In the genomic region with DNA sequence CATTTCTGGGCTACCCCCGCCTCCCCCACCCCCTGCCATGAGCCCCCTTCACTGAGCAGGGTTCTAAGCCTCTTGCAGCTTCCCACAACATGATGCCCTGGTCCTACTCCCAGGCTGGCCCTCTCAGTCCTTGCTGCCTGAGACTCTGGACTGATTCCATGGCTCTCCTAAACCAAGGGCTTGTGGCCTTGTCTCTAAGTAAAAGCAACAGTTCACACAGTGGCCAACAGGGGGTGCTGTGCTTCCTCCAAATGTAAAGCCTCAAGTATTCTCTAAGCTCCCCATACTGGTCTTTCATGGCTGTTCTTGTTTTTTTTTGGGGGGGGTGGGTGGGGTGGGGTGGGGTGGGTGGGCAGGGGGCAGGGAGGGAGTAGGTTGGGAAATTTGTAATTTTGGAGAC, we compare ENCODE assay signal across 10 mouse cellular contexts. TPM values are rescaled to one million over a fixed set of nuclear protein-coding genes. Genes with fewer than 3 reads are reported as not detected.
A peak's percentile ranks its signal among the peaks of the same experiment; 100 is the strongest.
DNase-seq lines count a peak whose midpoint lies in the region; ATAC-seq and TF ChIP-seq lines count a peak whose summit lies in the region.
"Had no signal": no experiment of that assay in that cellular context is flagged by ENCODE, and none has a peak within 500 bp of the region (broad histone marks: within the 10 kb centered on the region; RNA-seq: fewer than 3 reads in every experiment).

No protein-coding gene starts in this region.

- in situ Hi-C loops in ES-E14 (cut with MboI; ENCODE audit: low sequenced_read_pairs in 2 of 2, unreplicated experiment in 2 of 2) = no loop called here

- peaks cover under 1% of the 10 kb centered on the region; the same call in 1 of the 2 replicates for H3K4me1 ChIP-seq in kidney, adult 2 months (ENCODE audit: control insufficient read depth, insufficient read depth, low read length)
- H3K4me1 ChIP-seq in kidney, embryonic 15.5 days = peaks cover 4% of the 10 kb centered on the region; the same call in 1 of the 2 replicates
- H3K4me1 ChIP-seq in ES-E14 (ENCODE audit: control insufficient read depth in 2 of 2, insufficient read depth in 2 of 2, low read length in 2 of 2, poor library complexity in 1 of 2) = peaks cover 4 to 6% of the 10 kb centered on the region in 2 experiments; a peak in 2 of 4 replicates
- H3K4me1 ChIP-seq in limb, embryonic 14.5 days (ENCODE audit: control insufficient read depth, insufficient read depth, low read length) = no peaks in the 10 kb centered on the region

- no peaks in the 10 kb centered on the region for H3K27me3 ChIP-seq in kidney, adult 2 months (replicated peaks; ENCODE audit: control insufficient read depth, insufficient read depth, low read length)
- H3K27me3 ChIP-seq in kidney, embryonic 15.5 days = no peaks in the 10 kb centered on the region
- no peaks in the 10 kb centered on the region for H3K27me3 ChIP-seq in limb, embryonic 14.5 days (ENCODE audit: control insufficient read depth, insufficient read depth, low read length)

- H3K36me3 ChIP-seq in kidney, adult 2 months (ENCODE audit: control insufficient read depth, insufficient read depth, low read length) = no peaks in the 10 kb centered on the region
- H3K36me3 ChIP-seq in kidney, embryonic 15.5 days = no peaks in the 10 kb centered on the region
- H3K36me3 ChIP-seq in ES-E14 (ENCODE audit: control insufficient read depth, insufficient read depth, low read length, poor library complexity, severe bottlenecking) = no peaks in the 10 kb centered on the region
- no peaks in the 10 kb centered on the region for H3K36me3 ChIP-seq in limb, embryonic 14.5 days (ENCODE audit: control insufficient read depth, insufficient read depth, low read length)

- DNase-seq in kidney, adult 2 months = peak; percentile 56
- DNase-seq in ES-E14 (ENCODE audit: low read depth, low spot score) = peak; percentile 78
- DNase-seq in brain, embryonic 14.5 days (ENCODE audit: low read depth) = peak; percentile 80
- DNase-seq in fibroblast of lung, adult 2 months (ENCODE audit: low read depth) = peak; percentile 30
- peak; percentile 9 for DNase-seq in limb, embryonic 14.5 days (ENCODE audit: low spot score)
- DNase-seq in right cerebral cortex, postnatal 14 days = peak; percentile 41
- DNase-seq in urinary bladder, adult 2 months (ENCODE audit: low spot score) = no peak

- TF ChIP-seq CTCF in kidney, adult 2 months (conservative IDR thresholded peaks at IDR 0.05; ENCODE audit: insufficient read depth, insufficient read length, low read depth, low read length) = peak; percentile 63
- TF ChIP-seq CTCF in brain, embryonic 14.5 days (IDR thresholded peaks at IDR 0.05; ENCODE audit: borderline replicate concordance, extremely low read depth, insufficient read depth, insufficient read length) = peak; percentile 66; the same call in 1 of the 2 replicates

- WGBS in kidney, adult 2 months = 93% methylated on average over 1 of the region's 1 CpGs
- WGBS in kidney, embryonic 15.5 days = 81% methylated on average over 1 of the region's 1 CpGs
- 67% methylated on average over 1 of the region's 1 CpGs for WGBS in limb, embryonic 14.5 days

- H3K9me3 ChIP-seq in kidney, embryonic 15.5 days (replicated peaks) = no peaks in the 10 kb centered on the region
- H3K9me3 ChIP-seq in ES-E14 (ENCODE audit: control insufficient read depth, insufficient read depth, low read depth, low read length) = no peaks in the 10 kb centered on the region
- H3K9me3 ChIP-seq in limb, embryonic 14.5 days (ENCODE audit: control insufficient read depth, low read length) = no peaks in the 10 kb centered on the region

- no peak overlapping the region for H3K27ac ChIP-seq in kidney, adult 2 months (ENCODE audit: insufficient read depth, low read depth, low read length)
- no peak overlapping the region for H3K27ac ChIP-seq in kidney, embryonic 15.5 days
- no peak overlapping the region for H3K27ac ChIP-seq in ES-E14 (ENCODE audit: insufficient read depth, low read depth, low read length, poor library complexity, severe bottlenecking)
- H3K27ac ChIP-seq in limb, embryonic 14.5 days (replicated peaks; ENCODE audit: low read depth, low read length) = no peak overlapping the region

- no peak overlapping the region for H3K9ac ChIP-seq in kidney, embryonic 15.5 days
- no peak overlapping the region for H3K9ac ChIP-seq in ES-E14 (ENCODE audit: insufficient read depth, low read depth, low read length, poor library complexity, severe bottlenecking)
- H3K9ac ChIP-seq in limb, embryonic 14.5 days (ENCODE audit: low read depth, low read length, severe bottlenecking) = no peak overlapping the region

- no peak for TF ChIP-seq POLR2A in kidney, adult 2 months (IDR thresholded peaks at IDR 0.05; ENCODE audit: low read depth, low read length)
- no peak for TF ChIP-seq POLR2A in brain, embryonic 14.5 days (IDR thresholded peaks at IDR 0.05; ENCODE audit: borderline replicate concordance, extremely low read depth, insufficient read depth, insufficient read length, poor library complexity, severe bottlenecking)
- TF ChIP-seq POLR2A in limb, embryonic 14.5 days (IDR thresholded peaks at IDR 0.05; ENCODE audit: borderline replicate concordance, extremely low read depth, insufficient read depth, insufficient read length) = no peak

- ATAC-seq in kidney, embryonic 15.5 days (replicated peaks; ENCODE audit: low FRiP score) = no peak
- no peak for ATAC-seq in limb, embryonic 14.5 days (ENCODE audit: low FRiP score, low read depth)

- H3K4me2 ChIP-seq in kidney, embryonic 15.5 days = no peak overlapping the region
- H3K4me2 ChIP-seq in limb, embryonic 14.5 days (replicated peaks; ENCODE audit: low read depth, low read length, severe bottlenecking) = no peak overlapping the region

- H3K4me3 ChIP-seq in kidney, adult 2 months (ENCODE audit: insufficient read depth, low read depth, low read length) = no peak overlapping the region
- no peak overlapping the region for H3K4me3 ChIP-seq in kidney, embryonic 15.5 days (replicated peaks)
- no peak overlapping the region for H3K4me3 ChIP-seq in ES-E14 (ENCODE audit: insufficient read depth in 1 of 2, low read depth in 1 of 2, low read length in 2 of 2, poor library complexity in 1 of 2, severe bottlenecking in 1 of 2)
- H3K4me3 ChIP-seq in limb, embryonic 14.5 days (replicated peaks; ENCODE audit: low read length) = no peak overlapping the region

TF ChIP-seq in ES-E14, 5 proteins besides CTCF, POLR2A, EP300 and RAD21:
- no peak for TF ChIP-seq ZNF384 (IDR thresholded peaks at IDR 0.05; ENCODE audit: low read depth, low read length)
- no peak for TF ChIP-seq CHD2 (IDR thresholded peaks at IDR 0.05; ENCODE audit: low read depth, low read length)
- no peak for TF ChIP-seq HCFC1 (IDR thresholded peaks at IDR 0.05; ENCODE audit: borderline replicate concordance, insufficient read depth, low read length)
- TF ChIP-seq MAFK (IDR thresholded peaks at IDR 0.05; ENCODE audit: insufficient read depth, low read depth, low read length) = no peak
- no peak for TF ChIP-seq ZC3H11A (IDR thresholded peaks at IDR 0.05; ENCODE audit: borderline replicate concordance, low read depth, low read length)

RNA-seq across cellular contexts. Expression of a gene that starts 5.9 kb away (rescaled TPM):
- polyA plus RNA-seq in kidney, adult 2 months (2012; rRNA removed) = 2.6 TPM in 2 replicates
- polyA plus RNA-seq in kidney, embryonic 15.5 days (2015; fragmentation: Nextera tagmentation; extraction: Ambion mirVana) = 0.27 and 0.49 TPM in 2 replicates
- total RNA-seq in ES-E14 (2012; rRNA removed) = 1.2 and 1.6 TPM in 2 replicates
- 0.40 and 0.56 TPM in 2 replicates for polyA plus RNA-seq in brain, embryonic 14.5 days (2012; rRNA removed)
- 0.58 and 0.85 TPM in 2 replicates for polyA plus RNA-seq in limb, embryonic 14.5 days (2012; rRNA removed)
- 0.10 and 0.19 TPM in 2 replicates for polyA plus RNA-seq in limb, embryonic 14.5 days (2014; fragmentation: Nextera tagmentation; extraction: Ambion mirVana)
- 4.7 and 5.1 TPM in 2 replicates for polyA plus RNA-seq in urinary bladder, adult 2 months (2012; rRNA removed)

RNA-seq across cellular contexts. Expression of a gene that starts 11.1 kb away (rescaled TPM):
- polyA plus RNA-seq in kidney, adult 2 months (2012; rRNA removed) = not detected in 2 replicates
- polyA plus RNA-seq in kidney, embryonic 15.5 days (2015; fragmentation: Nextera tagmentation; extraction: Ambion mirVana) = not detected in 2 replicates
- total RNA-seq in ES-E14 (2012; rRNA removed) = 0.18 and 0.32 TPM in 2 replicates
- polyA plus RNA-seq in brain, embryonic 14.5 days (2012; rRNA removed) = 0.10 and 0.19 TPM in 2 replicates
- not detected in 2 replicates for polyA plus RNA-seq in limb, embryonic 14.5 days (2012; rRNA removed)
- polyA plus RNA-seq in limb, embryonic 14.5 days (2014; fragmentation: Nextera tagmentation; extraction: Ambion mirVana) = not detected in 2 replicates
- 0.06 and 0.07 TPM in 2 replicates for polyA plus RNA-seq in urinary bladder, adult 2 months (2012; rRNA removed)

RNA-seq across cellular contexts. Expression of a gene that starts 29.0 kb away (rescaled TPM):
- polyA plus RNA-seq in kidney, adult 2 months (2012; rRNA removed) = 0.38 and 2.3 TPM in 2 replicates
- 0.15 and 0.18 TPM in 2 replicates for polyA plus RNA-seq in kidney, embryonic 15.5 days (2015; fragmentation: Nextera tagmentation; extraction: Ambion mirVana)
- 1.6 and 2.4 TPM in 2 replicates for total RNA-seq in ES-E14 (2012; rRNA removed)
- 0.40 and 0.67 TPM in 2 replicates for polyA plus RNA-seq in brain, embryonic 14.5 days (2012; rRNA removed)
- polyA plus RNA-seq in limb, embryonic 14.5 days (2012; rRNA removed) = 0.11 and 0.22 TPM in 2 replicates
- 0.22 TPM in 1 of 2 replicates, not detected in the other for polyA plus RNA-seq in limb, embryonic 14.5 days (2014; fragmentation: Nextera tagmentation; extraction: Ambion mirVana)
- 0.32 and 0.94 TPM in 2 replicates for polyA plus RNA-seq in urinary bladder, adult 2 months (2012; rRNA removed)

RNA-seq across cellular contexts. Expression of a gene that starts 40.7 kb away (rescaled TPM):
- 0.08 and 0.19 TPM in 2 replicates for polyA plus RNA-seq in kidney, adult 2 months (2012; rRNA removed)
- polyA plus RNA-seq in kidney, embryonic 15.5 days (2015; fragmentation: Nextera tagmentation; extraction: Ambion mirVana) = 0.10 TPM in 1 of 2 replicates, not detected in the other
- 0.45 and 1.1 TPM in 2 replicates for total RNA-seq in ES-E14 (2012; rRNA removed)
- not detected in 2 replicates for polyA plus RNA-seq in brain, embryonic 14.5 days (2012; rRNA removed)
- not detected in 2 replicates for polyA plus RNA-seq in limb, embryonic 14.5 days (2012; rRNA removed)
- not detected in 2 replicates for polyA plus RNA-seq in limb, embryonic 14.5 days (2014; fragmentation: Nextera tagmentation; extraction: Ambion mirVana)
- 0.15 and 0.16 TPM in 2 replicates for polyA plus RNA-seq in urinary bladder, adult 2 months (2012; rRNA removed)
- total RNA-seq: hematopoietic stem cell, adult 5-6 weeks had no signal
- polyA plus RNA-seq: neural tube, embryonic 14.5 days had no signal

RNA-seq across cellular contexts. Expression of a gene that starts 54.8 kb away (rescaled TPM):
- not detected in 2 replicates for polyA plus RNA-seq in kidney, adult 2 months (2012; rRNA removed)
- polyA plus RNA-seq in kidney, embryonic 15.5 days (2015; fragmentation: Nextera tagmentation; extraction: Ambion mirVana) = not detected in 2 replicates
- not detected in 2 replicates for total RNA-seq in ES-E14 (2012; rRNA removed)
- polyA plus RNA-seq in brain, embryonic 14.5 days (2012; rRNA removed) = not detected in 2 replicates
- not detected in 2 replicates for polyA plus RNA-seq in limb, embryonic 14.5 days (2012; rRNA removed)
- not detected in 2 replicates for polyA plus RNA-seq in limb, embryonic 14.5 days (2014; fragmentation: Nextera tagmentation; extraction: Ambion mirVana)
- polyA plus RNA-seq in urinary bladder, adult 2 months (2012; rRNA removed) = not detected in 2 replicates
- total RNA-seq: hematopoietic stem cell, adult 5-6 weeks had no signal
- polyA plus RNA-seq: neural tube, embryonic 14.5 days had no signal
